Mouse (Mus musculus) adrenal gland, adult 10 weeks (tissue): ENCODE data around the gene Cep104. TPM values are rescaled to one million over a fixed set of nuclear protein-coding genes. Genes with fewer than 3 reads are reported as not detected.

Experiments
- polyA plus RNA-seq: library from polyadenylated mRNA; stranded (reverse); fragments of 350-450 nt; fragmentation: Illumina TruSeq; extraction: RNeasy Lipid Tissue Mini Kit (QIAGEN cat#74804); gene quantifications from one replicate; pipeline ENCODE4 v1.2.3, GENCODE M21; 2014; ENCODE audit warnings: low read depth, low replicate concordance

The Cep104 gene
- 35.3 TPM for polyA plus RNA-seq

DNA sequence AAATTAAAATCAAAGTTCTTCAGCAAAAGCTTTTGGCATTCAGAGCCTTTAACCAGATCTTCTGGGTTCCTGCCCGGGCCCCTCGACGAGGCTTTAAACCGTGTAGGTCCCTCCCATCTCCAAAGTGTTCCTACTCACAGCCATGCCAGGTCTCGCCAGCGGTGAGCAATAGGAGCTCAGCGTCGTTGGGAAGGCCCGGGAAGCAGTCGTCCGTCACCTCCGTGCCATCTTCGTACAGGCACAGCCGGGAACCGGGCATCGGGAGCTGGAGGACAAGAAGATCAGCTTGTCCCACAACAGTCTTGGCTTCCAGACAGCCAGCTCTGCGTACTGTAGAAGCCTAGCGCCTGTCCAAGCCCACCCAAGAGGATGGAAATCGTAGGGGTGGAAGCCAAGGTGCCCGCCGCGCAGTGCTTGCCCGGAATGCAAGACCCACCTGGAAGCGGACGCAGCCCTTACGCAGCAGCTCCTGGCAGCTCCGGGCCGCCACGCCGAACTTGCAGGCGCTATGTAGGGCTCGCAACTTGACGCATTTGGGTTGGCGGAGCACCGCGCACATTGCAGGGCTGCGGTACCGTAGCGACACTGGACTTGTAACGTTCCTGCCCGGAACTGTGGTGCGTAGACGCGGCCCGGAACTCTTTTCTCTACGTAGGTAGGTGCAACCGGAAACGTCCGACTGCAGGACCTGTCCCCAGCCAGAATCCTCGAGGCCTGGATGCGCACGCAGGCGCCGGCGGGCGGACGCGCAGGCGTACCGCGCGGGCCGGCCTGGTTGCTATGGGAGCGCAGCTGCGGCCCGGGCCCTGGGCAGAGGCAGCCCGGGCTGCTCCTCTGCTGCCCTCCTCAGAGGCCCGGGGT, at the start of gene Cep104, which contains the start of gene Dffb:
Cep104 (plus strand) TSS at position 764 of the 861 bp plus-strand sequence.
Dffb (minus strand) TSS at position 696 of the 861 bp plus-strand sequence.

DNA sequence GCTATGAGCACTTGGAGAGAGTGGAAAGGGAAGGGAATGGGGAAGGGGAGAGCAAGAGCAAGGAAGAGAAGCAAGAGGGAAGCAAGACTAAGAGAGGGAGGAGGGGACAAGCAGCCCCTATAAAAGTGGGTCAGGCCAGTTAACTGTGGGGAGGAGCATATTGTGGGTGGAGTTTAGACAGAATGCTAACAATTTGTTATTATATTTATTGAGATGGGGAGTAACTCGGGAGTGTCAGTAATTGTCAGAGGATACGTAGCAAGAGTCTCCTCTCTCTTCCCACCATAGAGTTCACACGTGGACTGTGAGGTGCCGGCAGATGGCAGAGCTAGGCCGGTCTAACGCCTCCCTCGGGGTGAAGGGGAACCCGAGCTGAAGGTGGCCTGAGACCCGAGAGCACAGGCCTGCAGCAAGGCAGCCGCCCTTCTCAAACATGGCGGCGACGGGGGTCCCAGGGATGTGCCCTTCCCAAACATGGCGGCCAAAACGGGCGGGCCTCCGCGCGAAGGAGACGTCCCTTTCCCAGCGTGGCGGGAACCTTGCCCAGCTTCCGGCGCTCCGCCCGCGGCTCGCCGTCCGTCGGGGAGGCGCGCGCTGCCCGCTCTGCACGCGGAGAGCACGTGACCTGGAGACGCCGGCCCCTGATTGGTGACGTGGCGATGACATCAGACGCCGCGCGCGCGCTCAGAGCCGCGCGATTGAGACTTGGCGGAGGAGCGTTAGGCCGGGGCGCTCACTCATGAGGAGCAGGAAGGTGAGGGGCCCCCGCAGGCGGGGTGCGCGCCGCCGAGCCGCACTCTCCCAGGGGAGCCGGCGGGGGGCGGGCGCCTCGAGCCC, 18.2 kb upstream of the Cep104 start, which contains the start of gene A430005L14Rik:
A430005L14Rik (plus strand) TSS at position 669 of the 837 bp plus-strand sequence.

DNA sequence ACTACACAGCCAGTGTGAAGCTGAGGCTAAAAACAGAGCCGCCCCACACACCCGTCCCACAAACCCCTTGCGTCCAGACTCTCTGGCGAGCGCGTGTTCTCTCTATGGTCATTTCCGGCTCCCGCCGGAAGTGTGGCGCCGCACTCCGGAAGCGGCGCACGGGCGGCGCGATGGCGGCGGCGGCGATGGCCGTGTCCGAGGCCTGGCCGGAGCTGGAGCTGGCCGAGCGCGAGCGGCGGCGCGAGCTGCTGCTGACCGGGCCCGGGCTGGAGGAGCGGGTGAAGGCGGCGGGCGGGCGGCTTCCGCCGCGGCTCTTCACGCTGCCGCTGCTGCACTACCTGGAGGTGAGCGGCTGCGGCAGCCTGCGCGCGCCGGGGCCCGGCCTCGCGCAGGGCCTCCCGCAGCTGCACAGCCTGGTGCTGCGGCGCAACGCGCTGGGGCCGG, 36.7 kb downstream of the Cep104 start, which contains the start of gene Lrrc47:
Lrrc47 (plus strand) TSS at position 86 of the 444 bp plus-strand sequence.

DNA sequence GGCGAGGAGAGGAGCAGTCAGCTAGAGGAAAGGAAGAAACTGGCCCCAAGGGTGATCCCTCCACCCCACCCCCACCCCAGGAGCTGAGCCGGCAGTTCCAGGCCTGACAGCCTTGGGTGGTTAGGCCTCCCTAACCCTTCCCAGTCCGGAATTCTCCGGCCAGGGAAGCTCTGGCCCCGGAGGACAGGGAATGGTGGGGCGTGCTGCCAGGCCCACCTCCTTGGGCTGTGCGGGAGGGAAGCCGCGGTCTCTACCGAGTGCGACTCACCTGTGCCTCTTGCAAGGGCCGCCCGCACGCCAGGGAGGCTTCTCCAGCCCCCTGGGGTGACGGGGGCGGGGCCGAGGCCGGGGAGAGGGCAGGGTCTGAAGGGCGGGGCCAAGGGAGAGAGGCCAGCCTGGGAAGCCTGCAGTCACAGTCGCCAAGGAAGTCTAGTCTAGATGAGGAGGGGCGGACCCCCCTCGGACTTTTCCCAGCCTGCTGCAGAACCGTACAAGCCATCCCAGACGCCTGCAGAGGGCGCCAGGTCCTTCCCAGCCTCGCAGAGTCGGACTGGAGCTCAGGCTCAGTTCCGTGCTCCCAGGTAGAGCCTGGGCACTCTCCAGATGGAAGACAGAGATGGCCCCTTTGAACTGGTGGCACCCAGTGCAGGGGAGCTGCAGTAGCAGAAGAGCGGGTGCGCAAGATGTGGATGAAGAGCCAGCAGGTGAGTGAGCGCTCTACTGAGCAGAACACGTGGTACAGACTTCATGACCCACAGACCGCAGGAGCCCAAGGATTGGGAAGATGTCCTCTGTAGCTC, 50.8 kb downstream of the Cep104 start, which contains the start of gene Smim1:
Smim1 (minus strand) TSS at position 590 of the 800 bp plus-strand sequence.

DNA sequence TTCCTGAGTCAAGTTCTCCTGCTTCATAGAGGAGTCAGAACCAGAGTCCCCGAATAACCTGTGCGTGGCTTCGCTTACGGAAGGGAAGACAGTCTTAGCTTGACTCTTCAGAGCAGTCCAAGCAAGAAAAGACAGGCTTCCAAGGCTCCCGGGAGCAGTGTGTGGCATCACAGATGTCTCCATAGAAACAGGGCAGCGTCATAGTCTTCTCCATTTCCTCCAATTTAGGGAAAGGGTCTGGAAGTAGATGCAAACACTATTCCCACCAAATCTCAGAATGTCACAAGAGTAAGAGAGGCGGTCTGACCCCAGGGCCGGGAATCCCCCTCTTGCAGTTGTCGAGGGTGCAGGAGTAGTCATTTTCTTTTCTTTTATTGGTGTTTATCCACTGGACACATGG, 67.6 kb downstream of the Cep104 start, which contains the start of gene Ccdc27:
Ccdc27 (minus strand) TSS at position 101 of the 400 bp plus-strand sequence.

Other genes starting within 250 kb of the Cep104 start
- gene A430005L14Rik, start 18.0 kb upstream of the Cep104 start, polyA plus RNA-seq = 5.5 TPM
- 1.7 TPM for gene Dffb, start 68 bp upstream of the Cep104 start, polyA plus RNA-seq
- 18.2 TPM for gene Lrrc47, start 36.5 kb downstream of the Cep104 start, polyA plus RNA-seq
- gene Smim1, start 51.0 kb downstream of the Cep104 start, polyA plus RNA-seq = 1.3 TPM
- gene Ccdc27, start 67.5 kb downstream of the Cep104 start, polyA plus RNA-seq = not detected
- not detected for gene Trp73, start 165.0 kb downstream of the Cep104 start, polyA plus RNA-seq
- 3.1 TPM for gene Wrap73, start 167.2 kb downstream of the Cep104 start, polyA plus RNA-seq
- gene Tprgl, start 185.5 kb downstream of the Cep104 start, polyA plus RNA-seq = 151 TPM
- gene Megf6, start 195.5 kb downstream of the Cep104 start, polyA plus RNA-seq = not detected